Mouse (Mus musculus) kidney, postnatal 4 days (tissue): ENCODE results near the gene Timm8a1.
A peak's percentile ranks its signal among the peaks of the same experiment; 100 is the strongest.

ENCODE experiments used
- DNase-seq, 2 experiments: peaks; one replicate each; pipeline ENCODE4 v3.0.0; 2021; ENCODE audit warnings: mixed read lengths in 2 of 2

Gene Timm8a1

GRCm38 (mm10) chrX:134541145-134541954, at the start of gene Timm8a1:
Gene Timm8a1 (minus strand): TSS chrX:134541865.
- DNase-seq: peak; percentile 74 to 83

- no peak for DNase-seq
Measured at GRCm38 (mm10) chrX:134589836-134590235, 48.2 kb upstream of the Timm8a1 start.

GRCm38 (mm10) chrX:134588997-134589396, 47.3 kb upstream of the Timm8a1 start:
- DNase-seq: no peak

- DNase-seq: no peak
Measured at GRCm38 (mm10) chrX:134588261-134588660, 46.6 kb upstream of the Timm8a1 start.

- DNase-seq: no peak
Measured at GRCm38 (mm10) chrX:134586447-134586846, 44.8 kb upstream of the Timm8a1 start.

- peak; percentile 93 to 96 for DNase-seq
Measured at GRCm38 (mm10) chrX:134585103-134586002, 43.7 kb upstream of the Timm8a1 start, which contains the start of gene Rpl36a. Gene Rpl36a (plus strand): TSS chrX:134585654.

GRCm38 (mm10) chrX:134582888-134583669, 41.4 kb upstream of the Timm8a1 start, which contains the start of gene Btk:
Gene Btk (minus strand): TSS chrX:134583570.
- DNase-seq: no peak

- DNase-seq: no peak
Measured at GRCm38 (mm10) chrX:134582270-134582669, 40.6 kb upstream of the Timm8a1 start.

- DNase-seq: no peak
Measured at GRCm38 (mm10) chrX:134580528-134581305, 39.1 kb upstream of the Timm8a1 start.

GRCm38 (mm10) chrX:134577896-134578295, 36.2 kb upstream of the Timm8a1 start:
- DNase-seq: no peak

GRCm38 (mm10) chrX:134566536-134567222, 25.0 kb upstream of the Timm8a1 start:
- no peak for DNase-seq

GRCm38 (mm10) chrX:134564326-134564725, 22.7 kb upstream of the Timm8a1 start:
- no peak for DNase-seq

GRCm38 (mm10) chrX:134554425-134554824, 12.8 kb upstream of the Timm8a1 start:
- DNase-seq: no peak

- DNase-seq: no peak
Measured at GRCm38 (mm10) chrX:134553326-134553725, 11.7 kb upstream of the Timm8a1 start.

- peak in 1 of 2 experiments; percentile 20 for DNase-seq
Measured at GRCm38 (mm10) chrX:134550903-134551302, 9.2 kb upstream of the Timm8a1 start.

- DNase-seq: no peak
Measured at GRCm38 (mm10) chrX:134547330-134547729, 5.7 kb upstream of the Timm8a1 start.

- no peak for DNase-seq
Measured at GRCm38 (mm10) chrX:134541955-134542308, 267 bp upstream of the Timm8a1 start.

GRCm38 (mm10) chrX:134540414-134541135, 1.1 kb downstream of the Timm8a1 start:
- peak; percentile 2 to 12 for DNase-seq

- DNase-seq: peak in 1 of 2 experiments; percentile 8
Measured at GRCm38 (mm10) chrX:134539795-134540194, 1.9 kb downstream of the Timm8a1 start.

- DNase-seq: no peak
Measured at GRCm38 (mm10) chrX:134533346-134533745, 8.3 kb downstream of the Timm8a1 start.
